Mouse (Mus musculus): ENCODE results near the gene Rnf157. TPM values are rescaled to one million over a fixed set of nuclear protein-coding genes. Genes with fewer than 3 reads are reported as not detected.

Rnf157 gene
- polyA plus RNA-seq, 1 experiment from 2014 or later, result 75.5 TPM

GRCm38 (mm10) chr11:116358926-116359637 lies 53.8 kb downstream of the Rnf157 start:
- no peak overlapping the region for H3K27ac ChIP-seq
- H3K27me3 ChIP-seq (ENCODE audit: control insufficient read depth, insufficient read depth, low read length), result no peaks in the 10 kb centered on the region
- no peaks in the 10 kb centered on the region for H3K9me3 ChIP-seq (ENCODE audit: control insufficient read depth, low read length)
- H3K36me3 ChIP-seq (replicated peaks; ENCODE audit: control insufficient read depth, insufficient read depth), result peaks cover 64% of the 10 kb centered on the region
- no peak for DNase-seq (ENCODE audit: low spot score)
- 61% methylated on average over 15 of the region's 15 CpGs for WGBS
- H3K4me2 ChIP-seq (replicated peaks), result no peak overlapping the region
- H3K4me1 ChIP-seq (replicated peaks; ENCODE audit: control insufficient read depth, insufficient read depth, low read length), result no peaks in the 10 kb centered on the region
- ATAC-seq (ENCODE audit: low FRiP score), result no peak
- H3K4me3 ChIP-seq (replicated peaks; ENCODE audit: low read length), result no peak overlapping the region
- H3K9ac ChIP-seq, result no peak overlapping the region

DNA sequence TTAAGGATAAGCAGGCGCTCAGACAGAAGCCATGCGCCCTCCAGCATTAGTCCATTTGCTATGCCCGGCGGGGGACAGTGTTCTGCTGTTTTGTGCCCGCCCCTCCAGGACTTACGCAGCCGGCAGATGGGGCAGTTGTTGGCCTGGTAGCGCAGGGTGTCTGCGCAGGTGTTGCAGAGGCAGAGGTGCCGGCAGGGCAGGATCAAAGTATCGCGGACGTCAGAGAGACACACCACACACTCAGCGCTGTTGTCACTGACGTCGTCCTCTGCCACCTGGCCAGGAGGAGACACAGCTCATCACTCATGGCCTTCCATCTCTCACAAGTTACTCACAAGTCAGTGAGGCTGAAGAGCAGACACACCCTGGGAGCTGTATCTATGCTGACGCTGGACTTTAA lies 58.3 kb downstream of the Rnf157 start:
- WGBS, result 44% methylated on average over 17 of the region's 17 CpGs
- Histone ChIP-seq H3K27me3 (ENCODE audit: control insufficient read depth, insufficient read depth, low read length) (no peaks in the 10 kb centered on the region), H3K4me1 (replicated peaks; ENCODE audit: control insufficient read depth, insufficient read depth, low read length) (no peaks in the 10 kb centered on the region)

DNA sequence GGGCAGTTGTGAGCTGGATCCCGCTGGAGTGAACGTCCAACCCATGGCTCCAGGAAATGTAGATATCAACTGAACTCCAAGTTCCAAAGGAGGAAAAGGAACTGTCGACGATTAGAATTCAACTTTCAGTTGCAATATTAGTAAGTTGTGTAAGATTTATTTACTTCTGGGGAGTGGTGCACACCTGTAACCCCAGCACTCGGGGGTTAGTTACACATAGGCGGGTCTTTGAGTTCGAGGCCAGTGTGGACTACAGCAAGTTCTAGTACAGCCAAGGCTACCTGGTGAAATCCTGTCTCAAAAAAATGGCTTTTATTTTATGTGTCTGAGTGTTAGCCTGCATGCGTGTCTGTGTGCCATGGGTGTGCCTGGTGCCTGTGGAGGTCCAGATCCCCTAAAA lies 59.3 kb downstream of the Rnf157 start:
- DNase-seq (ENCODE audit: low spot score) (no peak), ATAC-seq (ENCODE audit: low FRiP score) (no peak)
- peaks cover 92% of the 10 kb centered on the region for H3K36me3 ChIP-seq (replicated peaks; ENCODE audit: control insufficient read depth, insufficient read depth)

More for the DNA sequence above, 58.3 kb downstream of the Rnf157 start:
- no peak overlapping the region for H3K27ac ChIP-seq
- peaks cover 91% of the 10 kb centered on the region for H3K36me3 ChIP-seq (replicated peaks; ENCODE audit: control insufficient read depth, insufficient read depth)
- DNase-seq (ENCODE audit: low spot score) (no peak), ATAC-seq (ENCODE audit: low FRiP score) (no peak)
- no peaks in the 10 kb centered on the region for H3K9me3 ChIP-seq (ENCODE audit: control insufficient read depth, low read length)
- H3K9ac ChIP-seq, result no peak overlapping the region
- no peak overlapping the region for H3K4me2 ChIP-seq (replicated peaks)
- H3K4me3 ChIP-seq (replicated peaks; ENCODE audit: low read length), result no peak overlapping the region

GRCm38 (mm10) chr11:116351294-116351693 lies 61.5 kb downstream of the Rnf157 start:
- H3K36me3 ChIP-seq (replicated peaks; ENCODE audit: control insufficient read depth, insufficient read depth), result peaks cover 94% of the 10 kb centered on the region

More for the DNA sequence above, 59.3 kb downstream of the Rnf157 start:
- no peaks in the 10 kb centered on the region for H3K9me3 ChIP-seq (ENCODE audit: control insufficient read depth, low read length)
- no peak overlapping the region for H3K4me3 ChIP-seq (replicated peaks; ENCODE audit: low read length)
- H3K4me1 ChIP-seq (replicated peaks; ENCODE audit: control insufficient read depth, insufficient read depth, low read length), result no peaks in the 10 kb centered on the region
- no peak overlapping the region for H3K9ac ChIP-seq
- no peaks in the 10 kb centered on the region for H3K27me3 ChIP-seq (ENCODE audit: control insufficient read depth, insufficient read depth, low read length)
- no peak overlapping the region for H3K4me2 ChIP-seq (replicated peaks)
- 95% methylated on average over 8 of the region's 8 CpGs for WGBS
- H3K27ac ChIP-seq, result no peak overlapping the region

DNA sequence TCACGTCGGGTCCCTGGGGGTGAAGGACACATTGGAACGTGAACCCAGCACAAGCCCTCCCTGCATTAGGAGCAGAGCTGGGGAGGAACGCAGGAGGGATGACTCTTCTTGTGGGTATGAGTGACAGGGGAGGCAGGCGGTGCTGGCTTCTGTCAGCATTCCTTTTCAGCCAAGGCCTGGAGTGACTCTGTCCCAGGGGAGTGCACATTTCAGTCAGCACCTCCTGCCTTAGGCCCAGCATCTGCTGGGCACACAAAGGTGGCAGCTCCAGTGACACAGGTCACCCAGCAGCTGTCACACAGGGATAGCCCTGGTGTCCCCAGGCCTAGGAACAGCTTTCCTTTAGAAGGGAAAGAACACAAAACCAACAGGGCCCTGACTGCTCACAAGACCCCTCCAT lies 64.9 kb downstream of the Rnf157 start:
- H3K9ac ChIP-seq, result no peak overlapping the region
- no peaks in the 10 kb centered on the region for H3K9me3 ChIP-seq (ENCODE audit: control insufficient read depth, low read length)
- no peak overlapping the region for H3K27ac ChIP-seq
- H3K4me2 ChIP-seq (replicated peaks), result no peak overlapping the region
- 74% methylated on average over 5 of the region's 5 CpGs for WGBS
- no peak for DNase-seq (ENCODE audit: low spot score)
- no peaks in the 10 kb centered on the region for H3K27me3 ChIP-seq (ENCODE audit: control insufficient read depth, insufficient read depth, low read length)
- peaks cover 96% of the 10 kb centered on the region for H3K36me3 ChIP-seq (replicated peaks; ENCODE audit: control insufficient read depth, insufficient read depth)
- no peak for ATAC-seq (ENCODE audit: low FRiP score)
- H3K4me3 ChIP-seq (replicated peaks; ENCODE audit: low read length), result no peak overlapping the region
- H3K4me1 ChIP-seq (replicated peaks; ENCODE audit: control insufficient read depth, insufficient read depth, low read length), result no peaks in the 10 kb centered on the region

More at GRCm38 (mm10) chr11:116351294-116351693, 61.5 kb downstream of the Rnf157 start:
- 94% methylated on average over 5 of the region's 5 CpGs for WGBS
- Histone ChIP-seq H3K9ac (no peak overlapping the region), H3K27ac (no peak overlapping the region), H3K9me3 (ENCODE audit: control insufficient read depth, low read length) (no peaks in the 10 kb centered on the region), H3K4me1 (replicated peaks; ENCODE audit: control insufficient read depth, insufficient read depth, low read length) (no peaks in the 10 kb centered on the region), H3K4me2 (replicated peaks) (no peak overlapping the region), H3K27me3 (ENCODE audit: control insufficient read depth, insufficient read depth, low read length) (no peaks in the 10 kb centered on the region), H3K4me3 (replicated peaks; ENCODE audit: low read length) (no peak overlapping the region)
- ATAC-seq (ENCODE audit: low FRiP score) (no peak), DNase-seq (ENCODE audit: low spot score) (no peak)

DNA sequence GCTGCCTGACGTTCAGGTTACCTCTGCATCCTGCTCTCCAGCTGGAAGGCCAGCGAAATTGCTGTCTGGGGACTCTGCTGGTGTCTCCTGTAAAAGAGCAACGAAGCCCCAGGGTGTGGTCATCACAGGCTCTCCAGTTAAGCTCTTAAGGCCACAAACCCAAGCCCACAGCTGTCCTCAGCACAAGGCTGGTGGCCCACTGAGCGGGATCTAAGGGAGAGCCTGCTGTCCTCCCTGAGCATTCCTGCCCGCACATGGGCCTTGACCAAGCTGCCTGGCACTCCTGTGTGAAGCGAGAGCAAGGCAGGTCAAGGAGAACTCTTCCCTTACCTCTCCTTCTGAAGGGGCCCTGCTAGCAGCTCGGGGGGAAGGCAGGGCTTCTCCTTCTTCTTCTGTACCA lies 65.8 kb downstream of the Rnf157 start:
- Histone ChIP-seq H3K36me3 (replicated peaks; ENCODE audit: control insufficient read depth, insufficient read depth) (peaks cover 96% of the 10 kb centered on the region), H3K9ac (no peak overlapping the region), H3K9me3 (ENCODE audit: control insufficient read depth, low read length) (no peaks in the 10 kb centered on the region), H3K27me3 (ENCODE audit: control insufficient read depth, insufficient read depth, low read length) (no peaks in the 10 kb centered on the region), H3K4me2 (replicated peaks) (no peak overlapping the region), H3K4me1 (replicated peaks; ENCODE audit: control insufficient read depth, insufficient read depth, low read length) (no peaks in the 10 kb centered on the region), H3K27ac (no peak overlapping the region), H3K4me3 (replicated peaks; ENCODE audit: low read length) (no peak overlapping the region)
- ATAC-seq (ENCODE audit: low FRiP score) (no peak), DNase-seq (ENCODE audit: low spot score) (no peak)
- WGBS, result 75% methylated on average over 7 of the region's 7 CpGs

DNA sequence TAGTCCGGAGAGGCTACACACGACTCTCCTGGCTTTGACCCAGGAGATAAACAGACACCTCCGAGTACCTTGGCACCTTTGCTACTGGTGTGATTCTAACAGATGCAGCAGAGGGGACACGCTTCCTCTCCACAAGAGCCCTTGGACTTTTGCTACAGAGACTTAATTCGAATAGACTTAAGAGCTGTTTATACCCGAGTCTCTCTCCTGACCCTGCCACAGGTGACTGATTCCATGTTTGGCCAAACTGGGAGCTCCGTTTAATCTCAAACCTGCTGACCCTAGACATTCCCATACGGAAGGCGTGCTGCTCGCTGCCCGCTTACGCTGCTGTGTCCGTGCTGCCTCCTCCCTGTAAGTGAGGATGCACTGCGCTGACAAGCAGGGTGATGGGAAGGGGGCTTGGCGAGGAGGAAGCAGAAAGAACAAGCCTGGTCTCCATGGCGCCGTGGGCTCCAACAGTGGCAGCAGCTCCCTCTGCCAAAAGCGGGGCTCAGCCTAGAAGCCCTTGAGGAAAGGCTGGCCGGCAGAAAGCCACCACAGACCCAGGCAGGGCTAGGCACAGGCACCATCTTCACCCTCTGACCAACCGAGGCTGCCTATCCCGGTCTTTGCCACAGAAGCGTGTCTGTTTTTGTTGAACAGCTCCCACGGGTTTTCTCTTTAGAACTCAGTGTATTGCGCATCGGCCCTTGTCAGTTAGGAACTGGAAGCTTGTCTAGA lies 70.6 kb downstream of the Rnf157 start:
- Histone ChIP-seq H3K4me2 (replicated peaks) (no peak overlapping the region), H3K4me1 (replicated peaks; ENCODE audit: control insufficient read depth, insufficient read depth, low read length) (no peaks in the 10 kb centered on the region), H3K9me3 (ENCODE audit: control insufficient read depth, low read length) (no peaks in the 10 kb centered on the region), H3K27me3 (ENCODE audit: control insufficient read depth, insufficient read depth, low read length) (no peaks in the 10 kb centered on the region), H3K36me3 (replicated peaks; ENCODE audit: control insufficient read depth, insufficient read depth) (peaks cover 67% of the 10 kb centered on the region), H3K27ac (peak overlapping the region; percentile 49), H3K4me3 (replicated peaks; ENCODE audit: low read length) (no peak overlapping the region), H3K9ac (no peak overlapping the region)
- WGBS, result 64% methylated on average over 25 of the region's 25 CpGs
- DNase-seq (ENCODE audit: low spot score), result no peak
- peak; percentile 37; the same call in 1 of the 2 replicates for ATAC-seq (ENCODE audit: low FRiP score)

- Histone ChIP-seq H3K4me3 (replicated peaks; ENCODE audit: low read length) (no peak overlapping the region), H3K27ac (no peak overlapping the region), H3K9ac (no peak overlapping the region), H3K36me3 (replicated peaks; ENCODE audit: control insufficient read depth, insufficient read depth) (peaks cover 21% of the 10 kb centered on the region), H3K4me1 (replicated peaks; ENCODE audit: control insufficient read depth, insufficient read depth, low read length) (peaks cover 29% of the 10 kb centered on the region), H3K27me3 (ENCODE audit: control insufficient read depth, insufficient read depth, low read length) (peaks cover 18% of the 10 kb centered on the region), H3K4me2 (replicated peaks) (no peak overlapping the region), H3K9me3 (ENCODE audit: control insufficient read depth, low read length) (no peaks in the 10 kb centered on the region)
- ATAC-seq (ENCODE audit: low FRiP score) (no peak), DNase-seq (ENCODE audit: low spot score) (no peak)
- 88% methylated on average over 6 of the region's 6 CpGs for WGBS
These were observed 75.3 kb downstream of the Rnf157 start for GRCm38 (mm10) chr11:116337531-116337930.

DNA sequence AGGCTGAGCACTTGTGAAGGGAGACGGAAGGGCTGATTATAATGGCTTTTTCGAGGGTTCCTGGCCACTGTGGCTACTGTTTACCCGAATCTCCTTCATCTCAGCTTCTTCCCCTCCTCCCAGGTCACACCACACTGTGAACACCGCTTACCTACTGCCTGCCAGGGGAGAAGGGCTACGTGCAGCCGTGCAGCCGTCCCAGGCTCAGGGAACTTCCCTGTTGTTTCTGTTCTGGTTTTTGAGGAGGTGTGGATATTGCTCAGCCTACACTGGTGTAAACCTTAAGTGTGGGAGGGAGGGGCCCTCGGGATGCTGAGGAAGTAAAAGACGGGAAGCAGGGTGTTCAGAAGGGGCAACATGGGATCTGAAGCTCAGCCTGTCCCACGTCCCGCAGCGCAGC lies 75.8 kb downstream of the Rnf157 start:
- DNase-seq (ENCODE audit: low spot score) (no peak), ATAC-seq (ENCODE audit: low FRiP score) (no peak)
- Histone ChIP-seq H3K4me1 (replicated peaks; ENCODE audit: control insufficient read depth, insufficient read depth, low read length) (peaks cover 34% of the 10 kb centered on the region), H3K36me3 (replicated peaks; ENCODE audit: control insufficient read depth, insufficient read depth) (peaks cover 16% of the 10 kb centered on the region), H3K9ac (no peak overlapping the region), H3K4me3 (replicated peaks; ENCODE audit: low read length) (no peak overlapping the region), H3K9me3 (ENCODE audit: control insufficient read depth, low read length) (no peaks in the 10 kb centered on the region), H3K4me2 (replicated peaks) (no peak overlapping the region), H3K27me3 (ENCODE audit: control insufficient read depth, insufficient read depth, low read length) (peaks cover 18% of the 10 kb centered on the region), H3K27ac (no peak overlapping the region)
- WGBS, result 70% methylated on average over 12 of the region's 12 CpGs

Measured in hindbrain, embryonic 14.5 days (tissue).